Mouse (Mus musculus) embryonic facial prominence, embryonic 11.5 days (tissue): Measurements from ENCODE around the gene Padi6. TPM values are rescaled to one million over a fixed set of nuclear protein-coding genes. Genes with fewer than 3 reads are reported as not detected.
A peak's percentile ranks its signal among the peaks of the same experiment; 100 is the strongest.

Experiments
- ATAC-seq: fragments of 200-750 bp; cut with Nextera tagmentation; replicated peaks from 2 replicates; pipeline ENCODE4 v1.8.0; 2017; ENCODE audit warnings: low read depth; ENCODE audit not compliant: insufficient number of reproducible peaks, low FRiP score, low TSS enrichment
- DNase-seq: peaks from one replicate; pipeline ENCODE4 v3.0.0-alpha.2; 2015; ENCODE audit warnings: low spot score
- H3K27ac ChIP-seq: fragments of 300-500 bp; sonication (generic); replicated peaks from 2 replicates; pipeline ENCODE4 v1.5.1; 2014; ENCODE audit warnings: mild to moderate bottlenecking, low read depth, low read length, control low read depth
- H3K27me3 ChIP-seq: fragments of 300-500 bp; sonication (generic); 2 replicates; pipeline ENCODE4 v1.6.1; 2014; ENCODE audit warnings: mild to moderate bottlenecking, low read length, moderate library complexity, mixed read lengths; ENCODE audit not compliant: control insufficient read depth, insufficient read depth
- H3K36me3 ChIP-seq: fragments of 300-500 bp; sonication (generic); replicated peaks from 2 replicates; pipeline ENCODE4 v1.6.1; 2014; ENCODE audit warnings: low read depth, mild to moderate bottlenecking, low read length, moderate library complexity, mixed read lengths; ENCODE audit not compliant: control insufficient read depth, insufficient read depth
- H3K4me1 ChIP-seq: fragments of 300-500 bp; sonication (generic); 2 replicates; pipeline ENCODE4 v1.6.1; 2014; ENCODE audit warnings: low read length, mixed read lengths; ENCODE audit not compliant: control insufficient read depth, insufficient read depth
- H3K4me2 ChIP-seq: fragments of 300-500 bp; sonication (generic); 2 replicates; pipeline ENCODE4 v1.6.1; 2014; ENCODE audit warnings: low read depth, mild to moderate bottlenecking, control low read depth, low read length, moderate library complexity
- H3K4me3 ChIP-seq: fragments of 300-500 bp; sonication (generic); 2 replicates; pipeline ENCODE4 v1.5.1; 2014; ENCODE audit warnings: low read depth, low read length, control low read depth
- H3K9ac ChIP-seq: fragments of 300-500 bp; sonication (generic); replicated peaks from 2 replicates; pipeline ENCODE4 v1.6.1; 2014; ENCODE audit warnings: mild to moderate bottlenecking, control low read depth, low read length
- H3K9me3 ChIP-seq: fragments of 300-500 bp; sonication (generic); replicated peaks from 2 replicates; pipeline ENCODE4 v1.6.1; 2016; ENCODE audit warnings: mild to moderate bottlenecking, low read length, inconsistent platforms, mixed read lengths; ENCODE audit not compliant: control insufficient read depth
- WGBS: fragments of 180-500 bp; shearing (Covaris S2); extraction: QIAGEN DNeasy Blood & Tissue Kit; methylation state at CpG from one replicate; pipeline ENCODE4 v1.1.7; 2014; 5-methylcytosine and 5-hydroxymethylcytosine counted together
- polyA plus RNA-seq: library from polyadenylated mRNA; unstranded; fragments of >200 nt; fragmentation: Nextera tagmentation; extraction: Ambion mirVana; gene quantifications from 2 replicates; pipeline ENCODE4 v1.2.1, GENCODE M21; 2014

The Padi6 gene
- polyA plus RNA-seq, 1 experiment from 2014 or later: not detected

DNA sequence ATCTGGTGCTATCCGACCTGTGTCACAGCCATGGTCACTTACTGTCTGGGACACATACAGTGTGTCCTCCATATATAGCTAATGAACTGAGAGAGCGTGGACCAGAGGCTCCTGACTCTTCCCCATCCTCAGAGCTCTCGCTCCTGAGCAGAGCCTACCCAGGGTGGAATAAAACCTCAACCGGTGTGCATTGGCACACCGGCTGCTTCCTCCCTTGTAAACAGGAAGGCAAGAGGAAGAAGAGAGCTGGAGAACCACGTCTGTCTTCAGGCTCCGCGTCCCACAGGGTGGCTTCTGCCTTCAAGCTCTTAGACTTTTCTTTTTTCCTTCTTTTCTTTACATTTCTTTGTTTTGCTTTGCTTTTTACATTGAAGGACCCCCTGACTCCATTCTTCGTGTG lies 40.4 kb upstream of the Padi6 start:
- DNase-seq (no peak), ATAC-seq (no peak)
- Histone ChIP-seq H3K27me3 (no peaks in the 10 kb centered on the region; the same call in 1 of the 2 replicates), H3K36me3 (no peaks in the 10 kb centered on the region), H3K4me1 (no peaks in the 10 kb centered on the region), H3K9ac (no peak overlapping the region), H3K9me3 (no peaks in the 10 kb centered on the region), H3K27ac (no peak overlapping the region), H3K4me2 (no peak overlapping the region), H3K4me3 (no peak overlapping the region)
- WGBS: 89% methylated on average over 9 of the region's 9 CpGs

DNA sequence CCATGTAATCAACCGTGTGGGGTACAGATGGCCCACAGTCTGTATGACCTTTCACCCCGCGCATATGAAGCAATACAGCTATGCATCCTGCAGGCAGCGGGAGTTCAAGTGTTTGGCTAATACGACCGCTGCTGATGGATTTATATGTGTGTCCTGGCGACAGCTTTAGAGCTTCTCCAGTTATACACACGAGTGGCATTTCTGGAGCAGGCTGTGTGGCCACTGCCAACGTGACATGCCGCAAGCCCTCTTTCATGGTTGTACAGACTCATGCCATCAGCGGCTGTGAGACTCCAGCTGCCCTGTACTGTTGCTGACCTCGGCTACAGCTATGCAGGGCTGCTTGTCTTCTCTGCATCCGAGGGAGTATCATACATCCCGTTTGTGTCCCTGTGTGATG lies 38.1 kb upstream of the Padi6 start:
- H3K36me3 ChIP-seq: no peaks in the 10 kb centered on the region
- no peaks in the 10 kb centered on the region; the same call in 1 of the 2 replicates for H3K27me3 ChIP-seq
- H3K4me1 ChIP-seq: no peaks in the 10 kb centered on the region
- WGBS: 79% methylated on average over 14 of the region's 14 CpGs
- no peak for ATAC-seq
- H3K4me3 ChIP-seq: no peak overlapping the region
- no peak overlapping the region for H3K27ac ChIP-seq
- H3K9me3 ChIP-seq: no peaks in the 10 kb centered on the region
- DNase-seq: no peak
- no peak overlapping the region for H3K9ac ChIP-seq
- no peak overlapping the region for H3K4me2 ChIP-seq

DNA sequence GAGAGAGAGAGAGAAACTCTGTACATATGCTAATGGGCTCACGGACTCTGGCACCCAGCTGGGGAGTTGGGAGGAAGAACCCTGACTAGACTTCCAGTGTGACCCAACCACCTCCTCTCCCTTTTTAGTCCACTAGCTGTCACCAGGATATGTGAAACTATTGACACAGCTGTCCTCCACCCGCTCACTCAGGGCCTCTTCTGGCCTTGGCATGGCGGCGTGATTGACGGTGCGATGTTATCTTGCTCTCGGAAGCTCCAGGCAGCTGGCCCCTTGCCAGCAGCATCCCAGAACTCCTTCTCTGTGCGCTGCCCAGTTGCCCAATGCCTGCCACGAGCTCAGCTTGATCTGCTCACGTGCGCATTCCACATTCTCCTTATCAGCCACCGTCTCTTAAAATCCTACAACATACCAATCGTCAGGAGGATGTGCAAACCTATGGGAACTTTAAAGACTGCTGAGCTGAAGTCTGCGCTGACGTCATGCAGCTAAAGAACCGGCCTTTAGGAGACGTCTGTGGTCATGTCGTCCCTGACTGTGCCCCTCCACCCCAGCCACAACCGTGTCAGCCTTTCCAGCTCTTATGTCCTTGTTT lies 37.5 kb upstream of the Padi6 start:
- peak; percentile 43 for DNase-seq

DNA sequence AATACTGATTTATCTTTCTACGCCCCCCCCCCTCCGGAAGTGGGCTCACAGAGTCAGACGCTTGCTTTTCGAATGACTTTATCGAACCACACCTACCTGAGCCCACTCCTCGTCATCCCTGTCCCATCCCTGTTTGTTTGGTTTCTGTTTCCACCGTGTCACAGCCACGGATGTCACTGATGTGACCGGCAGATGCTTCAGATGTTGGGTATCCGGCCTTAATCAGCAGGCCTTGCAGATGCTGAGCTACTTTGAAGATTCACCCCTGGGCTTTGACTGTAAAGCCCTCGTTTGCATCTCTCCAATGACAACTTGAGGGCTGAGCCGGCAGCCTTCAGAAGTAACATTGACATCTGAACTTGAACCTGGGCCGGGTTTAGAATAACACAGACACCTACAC lies 34.2 kb upstream of the Padi6 start:
- ATAC-seq (no peak), DNase-seq (no peak)
- Histone ChIP-seq H3K4me3 (no peak overlapping the region), H3K4me2 (no peak overlapping the region), H3K9ac (no peak overlapping the region), H3K36me3 (no peaks in the 10 kb centered on the region), H3K27ac (no peak overlapping the region), H3K9me3 (no peaks in the 10 kb centered on the region), H3K27me3 (no peaks in the 10 kb centered on the region; the same call in 1 of the 2 replicates), H3K4me1 (no peaks in the 10 kb centered on the region)
- 77% methylated on average over 13 of the region's 13 CpGs for WGBS

More for the DNA sequence above, 37.5 kb upstream of the Padi6 start:
- ATAC-seq: peak; percentile 62; the same call in 1 of the 2 replicates
- no peaks in the 10 kb centered on the region for H3K9me3 ChIP-seq
- H3K4me3 ChIP-seq: no peak overlapping the region
- no peaks in the 10 kb centered on the region for H3K4me1 ChIP-seq
- WGBS: 56% methylated on average over 19 of the region's 19 CpGs
- no peak overlapping the region for H3K9ac ChIP-seq
- no peak overlapping the region for H3K27ac ChIP-seq
- H3K4me2 ChIP-seq: no peak overlapping the region
- no peaks in the 10 kb centered on the region; the same call in 1 of the 2 replicates for H3K27me3 ChIP-seq
- H3K36me3 ChIP-seq: no peaks in the 10 kb centered on the region

DNA sequence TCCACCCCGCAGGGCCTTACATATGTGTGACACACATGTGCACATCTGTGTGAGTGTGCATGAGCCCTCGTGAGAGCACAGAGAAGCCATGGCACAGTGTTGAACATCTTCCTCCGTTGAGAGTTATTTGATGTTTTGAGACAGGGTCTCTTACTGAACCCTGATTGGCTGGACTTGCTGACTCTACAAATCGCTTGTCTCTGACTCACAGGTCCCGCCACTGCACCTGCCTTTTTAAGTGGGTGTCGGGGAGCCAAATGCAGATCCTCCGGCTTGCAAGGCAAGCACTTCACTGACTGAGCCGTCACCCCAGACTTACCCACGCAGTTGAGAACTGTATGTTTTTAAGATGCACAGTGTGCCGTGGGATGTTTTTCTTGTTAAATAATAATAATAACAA lies 33.4 kb upstream of the Padi6 start:
- Histone ChIP-seq H3K9me3 (no peaks in the 10 kb centered on the region), H3K27ac (no peak overlapping the region), H3K4me3 (no peak overlapping the region), H3K4me2 (no peak overlapping the region), H3K4me1 (no peaks in the 10 kb centered on the region), H3K27me3 (no peaks in the 10 kb centered on the region; the same call in 1 of the 2 replicates), H3K36me3 (no peaks in the 10 kb centered on the region), H3K9ac (no peak overlapping the region)
- 88% methylated on average over 10 of the region's 10 CpGs for WGBS
- no peak for ATAC-seq
- no peak for DNase-seq

DNA sequence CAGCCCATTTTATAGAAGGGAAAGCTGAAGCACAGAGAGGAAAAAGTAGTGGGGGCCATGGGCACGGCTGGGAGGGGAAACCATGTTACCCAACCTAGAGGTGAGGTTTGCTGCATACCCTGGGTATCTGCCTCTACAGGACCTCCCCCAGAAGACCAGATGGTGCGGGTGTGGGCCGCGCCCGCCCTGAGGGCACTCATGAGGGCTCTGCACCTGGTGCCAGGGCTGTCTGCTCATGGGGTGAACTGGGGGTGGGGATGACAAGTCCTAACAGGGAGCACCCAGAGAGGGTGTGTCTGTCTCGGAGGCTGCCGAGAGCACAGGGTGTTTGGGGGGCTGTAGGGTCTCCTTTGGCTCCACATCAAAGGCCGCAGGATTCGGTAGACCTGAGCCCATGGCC lies 32.5 kb upstream of the Padi6 start:
- 89% methylated on average over 9 of the region's 9 CpGs for WGBS
- Histone ChIP-seq H3K27ac (no peak overlapping the region), H3K4me2 (no peak overlapping the region), H3K36me3 (no peaks in the 10 kb centered on the region), H3K9me3 (no peaks in the 10 kb centered on the region), H3K4me3 (no peak overlapping the region), H3K4me1 (no peaks in the 10 kb centered on the region), H3K9ac (no peak overlapping the region), H3K27me3 (no peaks in the 10 kb centered on the region; the same call in 1 of the 2 replicates)
- ATAC-seq (no peak), DNase-seq (no peak)

DNA sequence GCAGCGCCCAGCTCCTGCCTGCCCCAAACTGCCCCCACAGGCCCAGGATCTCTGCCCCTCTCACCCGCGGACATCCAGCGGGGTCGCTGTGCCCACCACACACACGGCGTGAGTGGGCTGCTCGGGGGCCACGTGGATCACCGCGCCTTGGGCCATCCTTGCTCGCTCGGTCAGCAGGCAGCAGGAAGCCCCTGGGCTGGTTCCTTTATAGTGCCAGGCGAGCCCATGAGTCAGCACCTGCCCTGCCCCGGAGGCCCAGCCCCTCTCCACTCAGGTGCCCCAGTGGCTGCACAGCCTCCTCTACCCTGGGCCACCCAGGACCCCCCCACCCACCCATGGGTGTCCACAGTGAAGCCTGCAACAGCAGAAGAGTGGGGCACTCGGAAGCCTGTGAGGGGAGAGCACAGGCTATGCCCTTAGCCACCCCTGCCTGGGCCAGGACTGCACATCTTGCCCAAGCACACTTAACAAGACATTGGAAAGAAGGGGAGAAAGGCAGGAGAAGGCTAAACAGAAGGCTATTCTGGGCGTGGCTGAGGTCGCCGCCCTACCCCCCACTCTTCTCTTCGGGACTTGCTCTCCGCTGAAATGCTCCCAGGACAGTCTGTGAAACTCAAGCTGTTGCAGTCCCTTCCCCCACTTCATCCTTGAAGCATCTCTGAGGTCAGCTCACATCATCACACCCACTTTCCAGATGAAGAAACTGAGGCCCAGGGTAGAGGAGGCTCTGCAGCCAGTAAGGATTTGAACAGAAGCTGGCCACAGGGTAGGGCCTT lies 31.8 kb upstream of the Padi6 start, which contains the start of gene Padi4:
Gene Padi4 (minus strand): TSS at position 212 of the 776 bp plus-strand sequence.
- H3K4me1 ChIP-seq: no peaks in the 10 kb centered on the region
- no peaks in the 10 kb centered on the region; the same call in 1 of the 2 replicates for H3K27me3 ChIP-seq
- H3K4me3 ChIP-seq: no peak within 1 kb of the TSS
- H3K9me3 ChIP-seq: no peaks in the 10 kb centered on the region
- no peaks in the 10 kb centered on the region for H3K36me3 ChIP-seq
- no peak within 1 kb of the TSS for H3K4me2 ChIP-seq
- no peak for DNase-seq
- H3K27ac ChIP-seq: no peak within 1 kb of the TSS
- no peak; the same call in 1 of the 2 replicates for ATAC-seq
- H3K9ac ChIP-seq: no peak within 1 kb of the TSS
- 82% methylated on average over 21 of the region's 21 CpGs for WGBS

DNA sequence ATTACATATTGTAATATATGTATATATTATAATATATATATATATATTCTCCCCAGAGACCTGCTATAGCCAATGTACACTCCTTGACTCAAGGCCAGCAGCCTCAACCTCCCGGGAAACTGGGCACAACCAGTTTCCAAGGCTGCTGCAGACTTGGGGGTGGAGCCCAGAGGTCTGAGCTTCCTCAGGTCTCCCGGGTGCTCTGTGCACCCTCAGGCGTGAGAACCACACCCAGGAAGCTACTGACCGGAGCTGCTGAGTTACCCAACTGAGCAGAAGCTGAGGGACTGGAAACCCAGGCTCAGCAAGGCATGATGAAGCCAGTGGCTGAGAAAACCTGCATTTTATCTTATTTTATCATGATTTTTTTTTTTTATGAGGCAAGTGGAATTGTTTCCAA lies 28.6 kb upstream of the Padi6 start:
- DNase-seq: no peak
- 30% methylated on average over 4 of the region's 4 CpGs for WGBS

More for the DNA sequence above, 28.6 kb upstream of the Padi6 start:
- Histone ChIP-seq H3K27me3 (no peaks in the 10 kb centered on the region), H3K4me2 (no peak overlapping the region), H3K9ac (no peak overlapping the region), H3K4me1 (no peaks in the 10 kb centered on the region), H3K27ac (no peak overlapping the region), H3K36me3 (no peaks in the 10 kb centered on the region), H3K9me3 (no peaks in the 10 kb centered on the region), H3K4me3 (no peak overlapping the region)
- ATAC-seq: no peak
